8 mouse cellular contexts compared by ENCODE assay signal in the genomic region with DNA sequence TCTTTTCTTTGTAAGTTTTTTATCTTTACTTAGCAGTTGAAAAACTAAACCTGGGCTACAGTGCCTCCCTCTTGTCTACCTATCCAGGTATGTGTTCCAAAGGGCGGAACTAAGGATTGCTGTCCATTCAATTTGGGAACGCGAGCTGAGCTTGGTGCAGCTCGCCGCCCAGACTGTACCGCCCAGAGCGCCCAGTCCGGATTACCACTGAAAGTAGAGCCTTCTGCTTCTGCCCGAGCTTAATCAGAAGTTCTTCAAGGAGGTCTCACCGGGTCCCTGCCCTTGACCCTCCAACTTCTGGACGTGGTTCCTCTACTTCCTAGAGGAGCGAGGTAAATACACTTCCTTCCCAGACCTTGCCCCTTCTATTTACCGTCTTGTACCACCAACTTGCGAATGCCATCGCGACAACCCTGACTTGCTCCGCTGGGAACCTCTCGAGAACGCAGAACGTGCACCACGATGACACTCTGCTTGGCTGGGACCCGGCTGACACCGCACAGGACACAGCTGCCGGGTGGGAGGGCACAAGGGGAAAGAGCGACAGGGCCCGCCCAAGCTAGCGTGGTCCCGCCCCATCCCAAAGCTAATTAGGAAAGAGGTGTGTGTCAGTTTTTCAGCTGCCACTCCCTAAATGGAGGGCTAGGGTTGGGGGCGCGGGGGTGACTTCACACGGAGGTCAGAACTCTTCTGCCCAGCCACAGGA. TPM values are rescaled to one million over a fixed set of nuclear protein-coding genes. Genes with fewer than 3 reads are reported as not detected.
A peak's percentile ranks its signal among the peaks of the same experiment; 100 is the strongest.
DNase-seq lines count a peak whose midpoint lies in the region; ATAC-seq lines count a peak whose summit lies in the region.

No protein-coding gene starts in this region.

- H3K36me3 ChIP-seq in embryonic facial prominence, embryonic 15.5 days, result no peaks in the 10 kb centered on the region

- H3K4me3 ChIP-seq in embryonic facial prominence, embryonic 15.5 days (replicated peaks), result peak overlapping the region; percentile 75

- peak overlapping the region; percentile 70 for H3K9ac ChIP-seq in embryonic facial prominence, embryonic 15.5 days

- peak; percentile 93 for ATAC-seq in embryonic facial prominence, embryonic 15.5 days (ENCODE audit: insufficient number of reproducible peaks, low FRiP score, low TSS enrichment, low read depth)

- no peaks in the 10 kb centered on the region for H3K27me3 ChIP-seq in embryonic facial prominence, embryonic 15.5 days

- peak; percentile 74 for DNase-seq in ES-CJ7 (ENCODE audit: low read depth, low spot score)
- peak; percentile 89 to 91 for DNase-seq in adrenal gland, postnatal 36 days
- peak; percentile 88 to 89 for DNase-seq in heart, adult 9 months (ENCODE audit: low spot score in 2 of 2)
- DNase-seq in kidney, adult 9 months, result peak; percentile 71
- DNase-seq in lung, postnatal 10 days, result peak; percentile 93
- DNase-seq in ovary, adult 18-20 months (ENCODE audit: low spot score), result peak; percentile 64
- DNase-seq in thymus, postnatal 4 days, result peak; percentile 88

- no peaks in the 10 kb centered on the region for H3K9me3 ChIP-seq in embryonic facial prominence, embryonic 15.5 days (replicated peaks)

- peak overlapping the region; percentile 78 for H3K27ac ChIP-seq in embryonic facial prominence, embryonic 15.5 days (replicated peaks)

- H3K4me2 ChIP-seq in embryonic facial prominence, embryonic 15.5 days (replicated peaks), result peak overlapping the region; percentile 81

- H3K4me1 ChIP-seq in embryonic facial prominence, embryonic 15.5 days, result peaks cover 11% of the 10 kb centered on the region; the same call in 1 of the 2 replicates

- 1% methylated on average over 31 of the region's 31 CpGs for WGBS in embryonic facial prominence, embryonic 15.5 days

RNA-seq across cellular contexts. Expression of a gene that starts 1.0 kb away (rescaled TPM):
- 10 to 100 TPM; 68.6 to 73.7 TPM for total RNA-seq in adrenal gland, postnatal 36 days (2021)
- 51.6 and 52.7 TPM in 2 replicates for polyA plus RNA-seq in embryonic facial prominence, embryonic 15.5 days (2015; fragmentation: Nextera tagmentation; extraction: Ambion mirVana)

Comparison
In these comparisons a context has a peak if more than half of its experiments do, and no peak if none do; other contexts are left out.
1. Peak in every context shown above with its lines: DNase-seq, ATAC-seq, H3K4me3 ChIP-seq and H3K27ac ChIP-seq.